Mouse (Mus musculus) lung, adult 2 months (tissue): ENCODE measurements at regions not wholly inside any gene's neighbourhood (a gene's known extent, or its start where the extent isn't known, plus 50 kb on each side); places are given as distances from the start of the nearest gene placed in this dataset.

Experiments
- CTCF ChIP-seq: fragments of 200-500 bp; IDR thresholded peaks from 2 replicates; pipeline ENCODE4 v1.5.1; 2011; ENCODE audit warnings: mild to moderate bottlenecking, low read length, control low read depth; ENCODE audit not compliant: insufficient read depth
- POLR2A ChIP-seq: fragments of 200-500 bp; IDR thresholded peaks from 2 replicates; pipeline ENCODE4 v1.6.1; 2011; ENCODE audit warnings: low read depth, mild to moderate bottlenecking, control low read depth, low read length, borderline replicate concordance; ENCODE audit errors: extremely low read depth

DNA sequence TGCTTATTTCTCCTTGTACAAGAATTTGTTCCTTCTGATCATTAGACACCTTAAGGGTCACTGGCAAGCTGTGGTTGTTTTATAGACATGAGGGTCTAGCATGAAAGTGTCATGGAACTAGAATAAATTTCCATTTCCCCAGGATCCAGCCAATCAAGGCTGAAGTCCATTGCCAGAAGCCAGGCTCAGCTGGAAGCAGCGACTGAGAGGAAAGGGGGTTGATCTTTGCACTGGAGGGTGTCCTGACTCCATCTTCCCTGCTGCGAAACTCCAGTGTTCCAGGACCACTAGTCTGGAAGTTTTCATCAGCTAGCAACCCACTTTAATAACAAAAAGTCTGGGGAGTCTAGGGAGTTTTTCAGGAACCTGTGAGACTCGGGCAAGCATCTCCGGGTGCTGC lies 517.0 kb downstream of the Kcnj2 start:
- no peak for TF ChIP-seq POLR2A
- no peak for TF ChIP-seq CTCF
